Mouse (Mus musculus) B cell, adult 67 days (primary cell): ENCODE measurements around the gene Aldh1a2. TPM values are rescaled to one million over a fixed set of nuclear protein-coding genes. Genes with fewer than 3 reads are reported as not detected.

Experiments used
- total RNA-seq, 2 experiments: library from RNA; stranded (reverse); gene quantifications; 4 replicates each; pipeline ENCODE4 v1.2.4; 2023

Aldh1a2 gene
- total RNA-seq: not detected

DNA sequence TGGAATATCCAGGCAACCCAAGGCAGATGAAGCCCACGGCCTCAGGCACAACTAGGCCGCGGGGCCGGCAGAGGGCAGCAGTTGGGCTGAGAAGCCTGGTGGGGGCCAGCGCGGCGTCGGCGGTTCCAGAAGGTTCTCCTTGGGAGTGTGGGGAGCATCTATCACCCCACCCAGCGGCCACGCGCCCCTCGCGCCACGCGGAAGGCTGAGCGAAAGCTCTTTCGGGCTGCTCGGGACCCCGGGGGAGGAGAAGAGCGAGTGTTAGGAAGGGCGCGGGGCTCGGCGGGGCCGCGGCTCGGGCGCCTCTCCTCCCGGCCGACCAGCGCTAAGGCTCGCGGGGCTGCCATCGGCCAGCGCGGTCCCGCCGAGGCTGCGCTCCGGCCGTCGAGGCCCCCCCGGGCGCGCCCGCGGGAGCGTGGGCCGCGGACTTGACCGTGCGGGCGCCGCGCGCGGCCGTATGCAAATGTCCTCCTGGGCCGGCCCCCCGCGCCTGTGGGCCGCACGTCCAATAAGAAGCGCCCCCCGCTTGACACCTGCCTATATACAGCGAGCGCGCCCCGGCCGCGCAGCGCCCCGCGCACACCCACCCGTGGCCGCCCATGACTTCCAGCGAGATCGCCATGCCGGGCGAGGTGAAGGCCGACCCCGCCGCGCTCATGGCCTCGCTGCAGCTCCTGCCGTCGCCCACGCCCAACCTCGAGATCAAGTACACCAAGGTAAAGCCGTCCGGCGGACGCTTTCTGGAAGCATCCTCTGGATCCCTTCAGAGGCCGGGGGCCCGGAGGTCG lies at the start of gene Aldh1a2:
Gene Aldh1a2 (plus strand): TSS at position 542 of the 788 bp plus-strand sequence.

DNA sequence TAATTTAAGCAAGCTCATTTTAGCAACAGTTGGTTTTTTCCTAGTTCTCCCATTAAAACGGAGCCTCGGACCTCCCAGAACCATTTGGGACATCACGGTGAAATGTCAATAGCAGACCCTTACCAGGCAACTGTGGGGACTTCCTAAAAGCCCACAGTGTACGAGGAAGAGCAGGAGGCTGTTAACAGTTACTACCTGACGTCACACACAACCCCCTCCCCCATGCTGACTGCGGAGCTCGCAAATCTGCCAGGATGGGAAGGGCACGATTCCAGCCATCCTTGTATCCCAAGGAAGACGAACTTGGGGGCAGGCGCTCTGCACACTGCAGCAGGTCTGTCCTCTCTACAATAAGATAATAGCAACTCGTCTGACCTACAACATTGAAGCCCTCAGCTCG lies 47.1 kb upstream of the Aldh1a2 start, which contains the start of gene Aqp9:
Gene Aqp9 (minus strand): TSS at position 172 of the 400 bp plus-strand sequence.

Other genes starting within 250 kb of the Aldh1a2 start
- not detected for gene Aqp9, start 47.1 kb upstream of the Aldh1a2 start, total RNA-seq